Mouse (Mus musculus): ENCODE results near the gene Olfr64.

GRCm38 (mm10) chr7:103860855-103861254 is 33.4 kb downstream of the Olfr64 start:
- no peak for TF ChIP-seq CTCF (IDR thresholded peaks at IDR 0.05; ENCODE audit: insufficient read depth, low read depth, low read length)
- TF ChIP-seq POLR2A (IDR thresholded peaks at IDR 0.05; ENCODE audit: insufficient read depth, low read depth, low read length) = no peak
